Mouse (Mus musculus) myocyte (in vitro differentiated cells): ENCODE measurements around the gene Gm21897. TPM values are rescaled to one million over a fixed set of nuclear protein-coding genes. Genes with fewer than 3 reads are reported as not detected.
A peak's percentile ranks its signal among the peaks of the same experiment; 100 is the strongest.
"Not testable (repeated sequence)": the region's sequence is repeated elsewhere in the genome, so short reads cannot be mapped to it uniquely, and the experiment has no call there.

ENCODE experiments used
- H3K27me3 ChIP-seq: one replicate; pipeline ENCODE4 v1.6.1; 2011; ENCODE audit not compliant: control insufficient read depth, insufficient read depth, insufficient read length
- H3K36me3 ChIP-seq: one replicate; pipeline ENCODE4 v1.6.1; 2011; ENCODE audit not compliant: control insufficient read depth, insufficient read depth
- H3K4me2 ChIP-seq: one replicate; pipeline ENCODE4 v1.6.1; 2011; ENCODE audit warnings: low read depth, control low read depth
- H3K4me3 ChIP-seq: one replicate; pipeline ENCODE4 v1.5.1; 2011; ENCODE audit warnings: mild to moderate bottlenecking, control low read depth, moderate library complexity
- H3K79me2 ChIP-seq: one replicate; pipeline ENCODE4 v1.6.1; 2011; ENCODE audit not compliant: control insufficient read depth, insufficient read depth
- H3ac ChIP-seq: one replicate; pipeline ENCODE4 v1.6.1; 2011; ENCODE audit not compliant: control insufficient read depth, insufficient read length
- CEBPB ChIP-seq: IDR thresholded peaks from 2 replicates; pipeline ENCODE4 v1.6.1; 2011; ENCODE audit warnings: mild to moderate bottlenecking, moderate library complexity; ENCODE audit not compliant: poor library complexity, insufficient read depth, severe bottlenecking
- E2F4 ChIP-seq: IDR thresholded peaks from one replicate; pipeline ENCODE4 v1.6.1; 2011; ENCODE audit warnings: mild to moderate bottlenecking, control low read depth, moderate library complexity; ENCODE audit not compliant: insufficient read depth
- MAX ChIP-seq: IDR thresholded peaks from one replicate; pipeline ENCODE4 v1.6.1; 2011; ENCODE audit warnings: low read depth, mild to moderate bottlenecking, control low read depth
- MYOD1 ChIP-seq, 3 experiments: IDR thresholded peaks; one replicate each; pipeline ENCODE4 v1.6.1; 2011; ENCODE audit warnings: control low read depth in 2 of 3, low read depth in 2 of 3, mild to moderate bottlenecking in 2 of 3, moderate library complexity in 1 of 3; ENCODE audit not compliant: insufficient read length in 2 of 3, control insufficient read depth in 1 of 3
- MYOG ChIP-seq, 3 experiments: IDR thresholded peaks; one replicate each; pipeline ENCODE4 v1.6.1; 2011; ENCODE audit warnings: control low read depth in 2 of 3, low read depth in 2 of 3, mild to moderate bottlenecking in 2 of 3; ENCODE audit not compliant: insufficient read length in 2 of 3, control insufficient read depth in 1 of 3, insufficient read depth in 1 of 3
- POLR2A ChIP-seq: IDR thresholded peaks from one replicate; pipeline ENCODE4 v1.6.1; 2011; ENCODE audit warnings: low read depth, mild to moderate bottlenecking, control low read depth, moderate library complexity; ENCODE audit not compliant: insufficient read length
- POLR2AphosphoS2 ChIP-seq: IDR thresholded peaks from one replicate; pipeline ENCODE4 v1.6.1; 2011; ENCODE audit warnings: low read depth, control low read depth; ENCODE audit not compliant: insufficient read length
- REST ChIP-seq: IDR thresholded peaks from one replicate; pipeline ENCODE4 v1.6.1; 2011; ENCODE audit warnings: mild to moderate bottlenecking, control low read depth, moderate library complexity; ENCODE audit not compliant: insufficient read depth, insufficient read length
- SRF ChIP-seq: IDR thresholded peaks from one replicate; pipeline ENCODE4 v1.6.1; 2011; ENCODE audit warnings: low read depth; ENCODE audit not compliant: control insufficient read depth, insufficient read length
- TCF12 ChIP-seq: IDR thresholded peaks from one replicate; pipeline ENCODE4 v1.6.1; 2011; ENCODE audit warnings: mild to moderate bottlenecking, control low read depth; ENCODE audit not compliant: poor library complexity, insufficient read depth, severe bottlenecking
- TCF3 ChIP-seq: IDR thresholded peaks from one replicate; pipeline ENCODE4 v1.6.1; 2011; ENCODE audit warnings: low read depth, control low read depth; ENCODE audit not compliant: insufficient read length
- USF1 ChIP-seq: IDR thresholded peaks from one replicate; pipeline ENCODE4 v1.6.1; 2011; ENCODE audit warnings: low read depth, mild to moderate bottlenecking, control low read depth, moderate library complexity
- polyA plus RNA-seq: library from polyadenylated mRNA; unstranded; fragments of >200 nt; fragmentation: generic; extraction: Trizol; gene quantifications from one replicate; pipeline ENCODE4 v1.2.1, GENCODE M21; 2012; ENCODE audit warnings: missing spikeins

Gm21897 gene
- polyA plus RNA-seq = not detected

DNA sequence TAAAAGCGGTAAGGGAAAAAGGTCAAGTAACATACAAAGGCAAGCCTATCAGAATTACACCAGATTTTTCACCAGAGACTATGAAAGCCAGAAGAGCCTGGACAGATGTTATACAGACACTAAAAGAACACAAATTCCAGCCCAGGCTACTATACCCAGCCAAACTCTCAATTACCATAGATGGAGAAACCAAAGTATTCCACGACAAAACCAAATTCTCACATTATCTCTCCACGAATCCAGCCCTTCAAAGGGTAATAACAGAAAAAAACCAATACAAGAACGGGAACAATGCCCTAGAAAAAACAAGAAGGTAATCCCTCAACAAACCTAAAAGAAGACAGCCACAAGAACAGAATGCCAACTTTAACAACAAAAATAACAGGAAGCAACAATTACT, at the start of gene Gm21897:
TSS of gene Gm21897 (plus strand) at position 301 of the 400 bp plus-strand sequence.
- H3K36me3 ChIP-seq, H3K4me3 ChIP-seq, H3ac ChIP-seq, H3K79me2 ChIP-seq, H3K4me2 ChIP-seq, H3K27me3 ChIP-seq: not testable (repeated sequence)

GRCm38 (mm10) chr16:15272291-15272690, 45.0 kb upstream of the Gm21897 start:
- H3K4me2 ChIP-seq = no peak overlapping the region
- no peaks in the 10 kb centered on the region for H3K79me2 ChIP-seq
- no peaks in the 10 kb centered on the region for H3K27me3 ChIP-seq
- no peak overlapping the region for H3K4me3 ChIP-seq
- no peaks in the 10 kb centered on the region for H3K36me3 ChIP-seq
- H3ac ChIP-seq = no peak overlapping the region
- TF ChIP-seq MYOG (IDR thresholded peaks at IDR 0.05; ENCODE audit: control insufficient read depth in 1 of 3, insufficient read depth in 1 of 3, insufficient read length in 2 of 3, low read depth in 2 of 3) (no peak), SRF (no peak)

DNA sequence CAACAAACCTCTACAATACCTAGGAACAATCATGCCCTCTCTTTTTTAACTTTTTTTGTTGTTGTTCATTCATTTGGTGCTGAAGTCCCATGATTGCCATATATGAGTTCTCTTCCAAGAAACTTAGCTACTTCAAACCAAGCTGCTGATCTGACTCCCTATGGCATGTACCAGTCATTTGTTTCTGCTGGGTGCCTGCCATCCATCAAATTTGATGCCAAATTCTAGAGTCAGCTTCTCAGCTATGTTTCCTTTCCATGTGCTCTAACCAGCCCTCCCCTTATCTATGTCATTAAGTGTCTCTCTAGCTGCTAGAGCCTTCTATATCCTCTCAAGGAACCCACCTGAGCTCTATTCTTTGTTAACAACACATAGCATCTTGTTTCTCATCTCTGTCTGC, 39.8 kb upstream of the Gm21897 start:
- Histone ChIP-seq H3K27me3 (no peaks in the 10 kb centered on the region), H3K4me2 (no peak overlapping the region), H3K36me3 (no peaks in the 10 kb centered on the region), H3K79me2 (no peaks in the 10 kb centered on the region), H3ac (no peak overlapping the region), H3K4me3 (no peak overlapping the region)
- no peak for TF ChIP-seq CEBPB
- no peak for TF ChIP-seq POLR2A
- no peak for TF ChIP-seq TCF12
- no peak for TF ChIP-seq MYOD1 (IDR thresholded peaks at IDR 0.05; ENCODE audit: control insufficient read depth in 1 of 3, insufficient read length in 2 of 3, low read depth in 2 of 3)
- no peak for TF ChIP-seq USF1
- no peak for TF ChIP-seq TCF3
- TF ChIP-seq SRF = no peak
- no peak for TF ChIP-seq E2F4
- TF ChIP-seq MAX = no peak
- no peak for TF ChIP-seq POLR2AphosphoS2
- TF ChIP-seq MYOG (IDR thresholded peaks at IDR 0.05; ENCODE audit: control insufficient read depth in 1 of 3, insufficient read depth in 1 of 3, insufficient read length in 2 of 3, low read depth in 2 of 3) = no peak
- no peak for TF ChIP-seq REST

GRCm38 (mm10) chr16:15293041-15293440, 24.2 kb upstream of the Gm21897 start:
- Histone ChIP-seq H3K4me3 (no peak overlapping the region), H3K4me2 (no peak overlapping the region), H3K36me3 (no peaks in the 10 kb centered on the region), H3K79me2 (no peaks in the 10 kb centered on the region), H3ac (no peak overlapping the region), H3K27me3 (no peaks in the 10 kb centered on the region)
- TF ChIP-seq MAX (no peak), TCF12 (no peak), MYOG (IDR thresholded peaks at IDR 0.05; ENCODE audit: control insufficient read depth in 1 of 3, insufficient read depth in 1 of 3, insufficient read length in 2 of 3, low read depth in 2 of 3) (no peak), POLR2A (no peak), POLR2AphosphoS2 (no peak), SRF (no peak), REST (no peak), USF1 (no peak), TCF3 (no peak), MYOD1 (IDR thresholded peaks at IDR 0.05; ENCODE audit: control insufficient read depth in 1 of 3, insufficient read length in 2 of 3, low read depth in 2 of 3) (no peak), E2F4 (no peak), CEBPB (no peak)

- TF ChIP-seq TCF3 (no peak), POLR2A (no peak), REST (no peak), TCF12 (no peak), CEBPB (peak; percentile 87), POLR2AphosphoS2 (no peak), MYOD1 (IDR thresholded peaks at IDR 0.05; ENCODE audit: control insufficient read depth in 1 of 3, insufficient read length in 2 of 3, low read depth in 2 of 3) (peak in 2 of 3 experiments; percentile 16 to 19)
- no peak overlapping the region for H3ac ChIP-seq
Observed at GRCm38 (mm10) chr16:15294289-15294688, 23.0 kb upstream of the Gm21897 start.

More at GRCm38 (mm10) chr16:15294289-15294688, 23.0 kb upstream of the Gm21897 start:
- Histone ChIP-seq H3K36me3 (no peaks in the 10 kb centered on the region), H3K4me2 (peak overlapping the region; percentile 48), H3K27me3 (no peaks in the 10 kb centered on the region), H3K4me3 (no peak overlapping the region), H3K79me2 (no peaks in the 10 kb centered on the region)
